Mouse (Mus musculus): ENCODE data around the gene Tspear.
"Not testable (repeated sequence)": the region's sequence is repeated elsewhere in the genome, so short reads cannot be mapped to it uniquely, and the experiment has no call there.

Gene Tspear

GRCm38 (mm10) chr10:77713734-77714133, 27.4 kb downstream of the Tspear start:
- no peak for DNase-seq

- no peak for DNase-seq
Measured at GRCm38 (mm10) chr10:77715507-77715906, 29.1 kb downstream of the Tspear start, which contains the start of gene Gm10142. TSS of gene Gm10142 (plus strand) at chr10:77715807.

DNA sequence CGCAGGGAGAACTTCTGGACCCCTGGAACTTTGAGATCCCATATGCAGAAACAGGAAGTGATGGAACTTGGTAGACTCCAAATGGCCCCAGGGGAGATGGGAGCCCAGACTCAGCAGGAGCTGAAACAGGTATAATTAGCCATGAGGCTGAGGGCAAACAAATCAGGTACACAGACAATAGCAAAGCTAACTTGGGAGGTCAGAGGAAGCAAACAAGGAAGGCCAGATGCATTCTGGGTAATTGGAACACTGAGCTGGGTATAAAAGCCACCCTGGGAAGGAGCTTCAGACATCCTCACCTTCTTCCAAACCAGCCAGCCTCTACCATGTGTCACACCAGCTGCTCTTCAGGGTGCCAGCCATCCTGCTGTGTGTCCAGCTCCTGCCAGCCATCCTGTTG, 33.9 kb downstream of the Tspear start, which contains the start of gene Krtap12-1:
Gene Krtap12-1 (plus strand): TSS at position 301 of the 400 bp plus-strand sequence.
- not testable (repeated sequence) for DNase-seq

DNA sequence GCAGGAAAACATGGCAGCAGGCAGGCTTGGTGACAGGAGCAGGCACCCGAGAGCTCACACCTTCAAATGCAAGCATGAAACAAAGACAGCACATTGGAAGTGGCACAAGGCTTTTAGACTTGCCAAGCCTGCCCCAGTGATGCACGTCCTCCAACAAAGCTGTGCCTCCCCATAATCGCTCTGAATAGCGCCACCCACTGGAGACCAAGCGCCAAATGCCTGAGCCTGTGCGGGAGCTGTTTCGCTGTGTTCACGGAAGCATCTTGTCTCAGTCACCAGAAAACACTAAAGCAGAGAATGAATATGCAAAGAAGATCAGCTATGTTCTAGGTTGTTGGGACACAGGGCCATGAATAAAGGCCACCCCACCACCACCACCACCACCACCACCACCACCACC, 38.5 kb downstream of the Tspear start:
- no peak for DNase-seq

DNA sequence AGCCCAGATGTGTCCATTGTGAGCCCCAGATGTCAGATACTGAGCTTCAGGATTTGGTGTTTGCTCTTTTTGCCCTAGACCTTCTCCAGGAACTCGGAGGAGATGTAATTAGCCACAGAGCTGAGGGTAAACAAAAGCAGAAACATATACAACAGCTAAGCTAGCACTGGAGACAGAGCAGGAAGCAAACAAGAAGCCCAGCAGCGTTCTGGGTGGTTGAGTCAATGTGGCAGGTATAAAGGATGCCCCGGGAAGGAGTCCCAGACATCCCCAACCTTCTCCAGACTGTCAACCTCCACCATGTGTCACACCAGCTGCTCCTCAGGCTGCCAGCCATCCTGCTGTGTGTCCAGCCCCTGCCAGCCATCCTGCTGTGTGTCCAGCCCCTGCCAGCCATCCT, 39.8 kb downstream of the Tspear start, which contains the start of gene Gm10100:
Gene Gm10100 (plus strand): TSS at position 301 of the 400 bp plus-strand sequence.
- no peak for DNase-seq

DNA sequence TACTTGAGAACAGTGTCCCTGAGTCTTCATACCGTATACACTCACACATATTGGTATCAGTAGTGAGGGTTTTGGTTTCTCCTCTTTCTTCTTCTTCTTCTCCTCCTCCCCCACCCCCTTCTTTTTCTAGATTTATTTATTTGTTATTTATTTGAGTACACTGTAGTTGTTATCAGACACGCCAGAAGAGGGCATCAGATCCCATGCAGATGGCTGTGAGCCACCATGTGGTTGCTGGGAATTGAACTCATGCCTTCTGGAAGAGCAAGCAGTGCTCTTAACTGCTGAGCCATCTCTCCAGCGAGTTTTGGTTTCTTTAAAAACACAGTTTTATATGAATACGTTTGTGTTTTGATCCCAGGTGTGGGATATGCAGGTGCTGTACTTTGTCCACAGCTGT, 41.9 kb downstream of the Tspear start:
- DNase-seq = no peak

GRCm38 (mm10) chr10:77729241-77729640, 42.9 kb downstream of the Tspear start:
- DNase-seq = peak in 1 of 2 experiments; percentile 5

DNA sequence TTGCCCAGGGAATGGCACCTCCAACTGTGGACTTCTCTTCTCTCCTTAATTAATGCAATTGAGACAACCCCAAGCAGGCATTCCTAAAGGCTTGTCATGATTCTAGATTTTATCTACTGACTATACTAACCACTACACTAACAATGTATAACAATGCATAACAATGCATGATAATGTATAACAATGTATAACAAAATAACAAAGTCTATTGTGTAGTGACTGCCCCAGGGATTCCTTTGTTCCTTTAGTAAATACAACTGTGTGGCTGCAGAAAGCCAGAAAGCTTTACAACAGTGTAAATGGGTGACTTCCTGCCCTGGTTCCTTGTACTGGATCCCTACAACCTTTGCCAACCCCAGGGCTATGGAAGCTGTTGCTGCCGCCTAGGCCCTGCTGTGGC, 49.6 kb downstream of the Tspear start:
- DNase-seq = no peak

- DNase-seq = no peak
Measured at GRCm38 (mm10) chr10:77738929-77739328, 52.6 kb downstream of the Tspear start.

DNA sequence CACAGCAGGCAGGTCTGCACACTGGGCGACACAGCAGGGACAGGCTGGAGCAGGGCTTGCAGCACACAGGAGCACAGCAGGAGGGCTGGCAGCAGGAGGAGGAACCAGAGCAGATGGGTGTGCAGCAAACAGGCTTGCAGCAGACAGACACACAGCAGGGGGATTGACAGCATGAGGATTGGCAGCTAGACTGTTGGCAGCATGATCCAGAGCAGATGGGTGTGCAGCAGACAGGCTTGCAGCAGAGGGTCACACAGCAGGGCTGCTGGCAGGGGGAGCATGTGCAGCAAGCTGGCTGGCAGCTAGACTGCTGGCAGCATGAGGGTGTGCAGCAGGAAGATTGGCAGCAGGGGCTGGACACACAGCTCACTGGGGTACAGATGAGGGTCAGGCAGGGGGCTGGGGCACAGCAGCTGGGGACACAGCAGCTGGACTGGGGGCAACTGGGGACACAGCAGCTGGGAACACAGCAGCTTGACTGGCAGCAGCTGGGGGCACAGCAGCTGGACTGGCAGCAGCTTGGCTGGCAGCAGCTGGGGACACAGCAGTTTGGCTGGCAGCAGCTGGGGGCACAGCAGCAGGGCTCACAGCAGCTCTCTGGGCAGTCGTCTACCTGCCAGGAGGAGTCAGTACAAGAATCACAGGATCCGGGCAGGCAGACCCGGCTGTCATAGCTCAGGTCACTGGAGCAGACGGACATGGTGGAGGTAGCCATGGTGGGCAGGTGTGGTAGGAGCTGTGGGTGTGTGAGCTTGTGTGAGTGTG, 55.7 kb downstream of the Tspear start, which contains the start of gene Gm18596:
Gene Gm18596 (minus strand): TSS at position 715 of the 765 bp plus-strand sequence.
- DNase-seq = not testable (repeated sequence)

GRCm38 (mm10) chr10:77750686-77751085, 64.3 kb downstream of the Tspear start:
- not testable (repeated sequence) for DNase-seq

DNA sequence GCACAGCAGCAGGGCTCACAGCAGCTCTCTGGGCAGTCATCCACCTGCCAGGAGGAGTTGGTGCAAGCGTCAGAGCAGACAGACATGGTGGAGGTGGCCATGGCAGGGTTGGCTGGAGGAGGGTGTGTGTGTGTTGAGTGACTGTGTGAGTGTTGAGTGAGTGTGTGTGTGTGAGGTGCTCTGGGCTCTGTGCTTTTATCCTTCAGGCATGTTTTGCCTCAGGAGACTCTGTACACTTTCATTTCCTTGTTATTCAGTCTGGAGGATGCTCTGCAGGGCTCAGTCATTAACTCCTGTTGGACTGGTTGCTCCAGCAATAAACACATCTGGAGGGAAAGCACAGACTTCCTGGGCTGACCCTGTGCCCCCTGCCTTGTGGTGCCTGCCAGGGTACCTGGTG, 64.9 kb downstream of the Tspear start, which contains the start of gene Gm9736:
Gene Gm9736 (minus strand): TSS at position 101 of the 400 bp plus-strand sequence.
- not testable (repeated sequence) for DNase-seq

DNA sequence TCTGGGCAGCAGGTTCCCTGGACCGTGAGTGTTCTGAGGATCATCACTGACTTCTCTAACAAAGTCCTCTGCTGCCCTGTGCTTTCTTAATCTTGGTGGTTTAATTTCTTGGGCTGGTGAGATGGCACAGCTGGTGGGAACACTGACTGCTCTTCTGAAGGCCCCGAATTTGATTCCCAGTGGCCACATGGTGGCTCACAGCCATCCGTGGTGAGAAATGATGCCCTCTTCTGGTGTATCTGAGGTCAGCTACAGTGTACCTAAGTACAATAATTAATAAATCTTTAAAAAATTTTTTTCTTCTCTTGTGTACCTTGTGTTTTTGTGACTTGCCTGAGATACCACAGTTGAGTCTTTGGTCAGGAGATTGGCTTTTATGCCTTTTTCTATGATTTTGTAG, 65.9 kb downstream of the Tspear start:
- not testable (repeated sequence) for DNase-seq

DNA sequence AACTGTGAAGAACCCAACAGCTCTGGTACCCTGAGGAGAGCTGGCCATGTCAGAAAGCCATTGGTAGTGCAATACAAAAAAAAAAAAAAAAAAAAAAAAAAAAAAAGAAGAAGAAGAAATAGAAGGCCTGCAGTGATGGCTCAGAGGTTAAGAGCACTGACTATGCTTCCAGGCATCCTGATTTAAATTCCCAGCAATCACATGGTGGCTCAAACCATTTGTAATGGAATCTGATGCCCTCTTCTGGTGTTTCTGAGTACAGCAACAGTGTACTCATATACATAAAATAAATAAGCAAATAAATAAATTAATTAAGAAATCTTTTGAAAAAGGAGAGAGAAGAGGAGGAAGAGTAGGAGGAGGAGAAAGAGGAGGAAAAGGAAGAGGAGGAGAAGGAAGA, 67.1 kb downstream of the Tspear start:
- no peak for DNase-seq

DNA sequence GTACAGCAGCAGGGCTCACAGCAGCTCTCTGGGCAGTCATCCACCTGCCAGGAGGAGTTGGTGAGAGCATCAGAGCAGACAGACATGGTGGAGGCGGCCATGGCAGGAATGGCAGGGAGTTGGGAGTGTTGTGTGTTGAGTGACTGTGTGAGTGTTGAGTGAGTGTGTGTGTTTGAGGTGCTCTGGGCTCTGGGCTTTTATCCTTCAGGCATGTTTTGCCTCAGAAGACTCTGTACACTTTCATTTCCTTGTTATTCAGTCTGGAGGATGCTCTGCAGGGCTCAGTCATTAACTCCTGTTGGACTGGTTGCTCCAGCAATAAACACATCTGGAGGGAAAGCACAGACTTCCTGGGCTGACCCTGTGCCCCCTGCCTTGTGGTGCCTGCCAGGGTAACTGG, 73.2 kb downstream of the Tspear start, which contains the start of gene Gm3233:
Gene Gm3233 (minus strand): TSS at position 101 of the 400 bp plus-strand sequence.
- not testable (repeated sequence) for DNase-seq

- DNase-seq = no peak
Measured at GRCm38 (mm10) chr10:77769727-77770126, 83.4 kb downstream of the Tspear start.

DNA sequence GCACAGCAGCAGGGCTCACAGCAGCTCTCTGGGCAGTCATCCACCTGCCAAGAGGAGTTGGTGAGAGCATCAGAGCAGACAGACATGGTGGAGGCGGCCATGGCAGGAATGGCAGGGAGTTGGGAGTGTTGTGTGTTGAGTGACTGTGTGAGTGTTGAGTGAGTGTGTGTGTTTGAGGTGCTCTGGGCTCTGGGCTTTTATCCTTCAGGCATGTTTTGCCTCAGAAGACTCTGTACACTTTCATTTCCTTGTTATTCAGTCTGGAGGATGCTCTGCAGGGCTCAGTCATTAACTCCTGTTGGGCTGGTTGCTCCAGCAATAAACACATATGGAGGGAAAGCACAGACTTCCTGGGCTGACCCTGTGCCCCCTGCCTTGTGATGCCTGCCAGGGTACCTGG, 84.9 kb downstream of the Tspear start, which contains the start of gene Gm3238:
Gene Gm3238 (minus strand): TSS at position 101 of the 400 bp plus-strand sequence.
- DNase-seq = not testable (repeated sequence)

DNA sequence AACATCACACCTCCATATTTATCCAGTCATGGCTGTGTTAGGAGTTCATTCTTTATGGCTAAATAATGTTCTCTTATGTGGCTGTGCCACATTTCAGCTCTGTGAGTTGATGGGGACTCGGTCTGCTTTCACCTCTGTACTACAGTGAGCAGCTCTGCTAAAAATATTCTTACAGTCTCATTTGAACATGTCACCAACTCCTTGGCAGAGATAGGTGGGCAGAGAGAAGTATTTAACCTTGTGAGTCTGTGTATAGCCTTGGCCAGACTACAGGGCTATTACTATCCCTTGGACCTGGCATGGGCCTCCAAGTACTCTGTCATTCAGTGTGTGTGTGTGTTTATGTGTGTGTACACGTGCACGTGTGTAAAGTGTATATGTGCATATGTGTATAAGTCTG, 85.8 kb downstream of the Tspear start:
- DNase-seq = not testable (repeated sequence)

- not testable (repeated sequence) for DNase-seq
Measured at GRCm38 (mm10) chr10:77776844-77777243, 90.5 kb downstream of the Tspear start, which contains the start of gene Gm7138. TSS of gene Gm7138 (minus strand) at chr10:77776944.

- not testable (repeated sequence) for DNase-seq
Measured at GRCm38 (mm10) chr10:77782442-77782841, 96.1 kb downstream of the Tspear start, which contains the start of gene Gm3250. TSS of gene Gm3250 (minus strand) at chr10:77782542.

GRCm38 (mm10) chr10:77783396-77783795, 97.0 kb downstream of the Tspear start:
- not testable (repeated sequence) for DNase-seq

GRCm38 (mm10) chr10:77787876-77788275, 101.5 kb downstream of the Tspear start, which contains the start of gene Gm7137:
TSS of gene Gm7137 (minus strand) at chr10:77788200.
- not testable (repeated sequence) for DNase-seq

DNA sequence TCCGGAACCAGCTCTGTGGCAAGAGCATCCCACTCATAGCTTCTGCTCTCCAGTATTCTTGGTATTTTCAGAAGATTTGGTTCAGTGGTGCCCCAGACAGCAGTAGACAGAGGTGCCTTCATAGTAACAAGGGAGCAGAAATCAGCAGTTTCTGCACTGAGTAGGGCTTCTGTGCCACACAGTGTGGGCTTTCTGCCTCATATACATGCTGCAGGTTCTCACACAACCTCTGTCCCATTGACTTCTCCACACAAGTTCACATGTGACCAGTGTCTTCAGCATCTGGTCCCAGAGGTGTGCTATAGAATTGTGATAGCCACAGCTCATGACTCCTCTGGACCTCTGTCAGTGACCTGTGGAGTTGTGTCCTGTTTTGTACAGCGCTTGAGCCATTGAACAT, 102.3 kb downstream of the Tspear start:
- DNase-seq = no peak

GRCm38 (mm10) chr10:77794976-77795375, 108.6 kb downstream of the Tspear start, which contains the start of gene Gm9639:
TSS of gene Gm9639 (minus strand) at chr10:77795076.
- DNase-seq = no peak
